Comparison of ENCODE assay signal across 8 mouse cellular contexts in the genomic region with DNA sequence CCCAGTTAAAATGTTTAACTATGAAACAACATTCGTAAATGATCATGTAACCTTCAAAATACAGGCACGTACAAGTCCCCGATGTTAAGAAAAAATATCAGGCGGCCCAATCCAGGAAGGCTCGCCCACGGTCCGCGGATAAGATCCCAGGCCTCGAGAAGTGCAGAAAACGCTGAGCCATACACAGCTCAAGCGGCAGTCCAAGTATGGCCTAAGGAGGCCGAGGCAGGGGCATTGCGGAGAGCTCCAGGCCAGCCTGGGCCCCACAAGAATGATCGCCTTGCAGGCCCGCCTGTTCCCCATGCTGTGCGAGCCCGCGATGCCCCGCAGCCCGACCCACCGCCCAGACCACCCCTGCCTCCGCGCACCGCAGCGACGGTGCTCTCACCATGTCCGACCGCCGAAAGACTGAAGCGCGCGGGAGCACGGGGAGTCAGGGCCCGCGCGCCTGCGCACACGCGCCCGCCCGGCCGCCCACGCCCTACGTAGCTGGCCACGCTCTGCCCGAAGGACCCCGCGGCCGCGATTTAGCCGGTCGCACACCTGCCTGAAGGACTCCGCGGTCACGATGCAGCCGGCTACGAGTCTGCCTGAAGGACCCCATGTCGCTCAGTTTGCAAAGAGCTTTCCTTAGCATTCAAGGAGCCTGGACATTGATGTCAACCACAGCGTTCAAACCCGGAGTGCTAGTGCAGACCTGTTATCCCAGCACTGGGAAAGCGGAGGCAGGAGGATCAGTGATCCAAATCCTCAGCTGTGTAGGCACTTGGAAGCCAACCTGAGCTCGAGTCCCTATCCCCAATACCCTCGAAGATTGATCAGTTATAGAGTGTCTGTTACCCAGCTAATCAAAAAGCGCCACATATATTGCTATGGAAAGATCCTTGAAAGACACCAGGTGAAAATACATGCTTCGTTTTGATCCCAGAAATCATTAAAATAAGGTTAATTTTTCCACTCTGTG. TPM values are rescaled to one million over a fixed set of nuclear protein-coding genes. Genes with fewer than 3 reads are reported as not detected.
DNase-seq lines count a peak whose midpoint lies in the region; ATAC-seq and TF ChIP-seq lines count a peak whose summit lies in the region.

Gene Rabggtb (minus strand): TSS at position 464 of the 964 bp plus-strand sequence.

- H3K27me3 ChIP-seq in forebrain, postnatal 0 days (ENCODE audit: insufficient read depth, low read length) = no peaks in the 10 kb centered on the region
- H3K27me3 ChIP-seq in lung, embryonic 15.5 days = no peaks in the 10 kb centered on the region

- H3K36me3 ChIP-seq in ES-E14 (ENCODE audit: control insufficient read depth, insufficient read depth, low read length, poor library complexity, severe bottlenecking) = peaks cover 38% of the 10 kb centered on the region
- peaks cover 32% of the 10 kb centered on the region for H3K36me3 ChIP-seq in forebrain, postnatal 0 days (ENCODE audit: insufficient read depth)
- peaks cover 33% of the 10 kb centered on the region for H3K36me3 ChIP-seq in lung, embryonic 15.5 days

- peaks cover 2 to 5% of the 10 kb centered on the region in 2 experiments; a peak in 2 of 4 replicates for H3K4me1 ChIP-seq in ES-E14 (ENCODE audit: control insufficient read depth in 2 of 2, insufficient read depth in 2 of 2, low read length in 2 of 2, poor library complexity in 1 of 2)
- peaks cover 15% of the 10 kb centered on the region for H3K4me1 ChIP-seq in forebrain, postnatal 0 days (ENCODE audit: insufficient read depth)
- H3K4me1 ChIP-seq in lung, embryonic 15.5 days = peaks cover 41% of the 10 kb centered on the region

- 1% methylated on average over 65 of the region's 65 CpGs for WGBS in forebrain, postnatal 0 days
- 1% methylated on average over 65 of the region's 65 CpGs for WGBS in lung, embryonic 15.5 days

- H3K4me2 ChIP-seq in forebrain, postnatal 0 days (ENCODE audit: low read depth) = peak within 1 kb of the TSS; percentile 77
- peak within 1 kb of the TSS; percentile 74 for H3K4me2 ChIP-seq in lung, embryonic 15.5 days

- in situ Hi-C loops in ES-E14 (cut with MboI; ENCODE audit: low sequenced_read_pairs in 2 of 2, unreplicated experiment in 2 of 2) = no loop called here

- peak within 1 kb of the TSS; percentile 99 for H3K9ac ChIP-seq in ES-E14 (ENCODE audit: insufficient read depth, low read depth, low read length, poor library complexity, severe bottlenecking)
- H3K9ac ChIP-seq in forebrain, postnatal 0 days = peak within 1 kb of the TSS; percentile 88
- peak within 1 kb of the TSS; percentile 89 for H3K9ac ChIP-seq in lung, embryonic 15.5 days

- no peak for TF ChIP-seq CTCF in forebrain, postnatal 0 days (IDR thresholded peaks at IDR 0.05; ENCODE audit: low read depth)

- peak; percentile 99 for ATAC-seq in forebrain, postnatal 0 days
- ATAC-seq in lung, embryonic 15.5 days (ENCODE audit: borderline replicate concordance, extremely low read depth, low FRiP score, low TSS enrichment) = peak; percentile 97

- peak; percentile 78 for DNase-seq in ES-E14 (ENCODE audit: low read depth, low spot score)
- DNase-seq in cerebellum, adult 18-20 months = peak; percentile 94 to 97
- DNase-seq in forebrain, postnatal 0 days = peak; percentile 98
- DNase-seq in heart, postnatal 4 days = peak; percentile 97
- peak; percentile 90 to 94 for DNase-seq in layer of hippocampus, adult 8-10 months (ENCODE audit: low spot score in 2 of 2)
- peak; percentile 92 for DNase-seq in ovary, adult 18-20 months (ENCODE audit: low spot score)
- DNase-seq in thymus, postnatal 0 days (ENCODE audit: low spot score) = peak; percentile 95

- H3K4me3 ChIP-seq in ES-E14 (ENCODE audit: insufficient read depth in 1 of 2, low read depth in 1 of 2, low read length in 2 of 2, poor library complexity in 1 of 2, severe bottlenecking in 1 of 2) = peak within 1 kb of the TSS; percentile 81 to 97
- peak within 1 kb of the TSS; percentile 85 for H3K4me3 ChIP-seq in forebrain, postnatal 0 days (ENCODE audit: low read depth, low read length)
- peak within 1 kb of the TSS; percentile 78 for H3K4me3 ChIP-seq in lung, embryonic 15.5 days

- no peaks in the 10 kb centered on the region for H3K9me3 ChIP-seq in ES-E14 (ENCODE audit: control insufficient read depth, insufficient read depth, low read depth, low read length)
- no peaks in the 10 kb centered on the region for H3K9me3 ChIP-seq in forebrain, postnatal 0 days (ENCODE audit: low read length)
- no peaks in the 10 kb centered on the region for H3K9me3 ChIP-seq in lung, embryonic 15.5 days

- peak within 1 kb of the TSS; percentile 88 for H3K27ac ChIP-seq in ES-E14 (ENCODE audit: insufficient read depth, low read depth, low read length, poor library complexity, severe bottlenecking)
- peak within 1 kb of the TSS; percentile 92 for H3K27ac ChIP-seq in forebrain, postnatal 0 days (ENCODE audit: low read depth, low read length)
- H3K27ac ChIP-seq in lung, embryonic 15.5 days = peak within 1 kb of the TSS; percentile 83

TF ChIP-seq in ES-E14, 5 proteins besides CTCF, POLR2A, EP300 and RAD21:
- no peak for TF ChIP-seq MAFK (IDR thresholded peaks at IDR 0.05; ENCODE audit: insufficient read depth, low read depth, low read length)
- no peak for TF ChIP-seq CHD2 (IDR thresholded peaks at IDR 0.05; ENCODE audit: low read depth, low read length)
- peak; percentile 70; the same call in 1 of the 2 replicates for TF ChIP-seq HCFC1 (IDR thresholded peaks at IDR 0.05; ENCODE audit: borderline replicate concordance, insufficient read depth, low read length)
- no peak for TF ChIP-seq ZC3H11A (IDR thresholded peaks at IDR 0.05; ENCODE audit: borderline replicate concordance, low read depth, low read length)
- TF ChIP-seq ZNF384 (IDR thresholded peaks at IDR 0.05; ENCODE audit: low read depth, low read length) = no peak
TF ChIP-seq in ES-E14: peak in this region for 1.

RNA-seq across cellular contexts. Expression of gene Rabggtb, which starts in this region (rescaled TPM):
- total RNA-seq in ES-E14 (2012; rRNA removed) = 243 and 307 TPM in 2 replicates
- 69.9 and 71.2 TPM in 2 replicates for total RNA-seq in forebrain, postnatal 0 days (2014; rRNA removed)
- polyA plus RNA-seq in forebrain, postnatal 0 days (2015; fragmentation: Nextera tagmentation; extraction: Ambion mirVana) = 56.9 and 58.3 TPM in 2 replicates
- total RNA-seq in heart, postnatal 4 days (2021) = 100 to 1,000 TPM; 108 to 110 TPM
- 10 to 100 TPM; 67.7 to 75.4 (median 69.2) TPM for total RNA-seq in layer of hippocampus, adult 8-10 months (2022)
- polyA plus RNA-seq in lung, embryonic 15.5 days (2015; fragmentation: Nextera tagmentation; extraction: Ambion mirVana) = 48.6 and 49.6 TPM in 2 replicates
- 43.3 and 45.5 TPM in 2 replicates for polyA plus RNA-seq in thymus, postnatal 0 days (2015; fragmentation: Nextera tagmentation; extraction: Ambion mirVana)

Comparison
In these comparisons a context has a peak if more than half of its experiments do, and no peak if none do; other contexts are left out.
1. Peak in every context shown above with its lines: DNase-seq, ATAC-seq, H3K4me3 ChIP-seq and H3K27ac ChIP-seq.